Mouse (Mus musculus) small intestine, adult 2 months (tissue): ENCODE results near the gene Mau2. TPM values are rescaled to one million over a fixed set of nuclear protein-coding genes. Genes with fewer than 3 reads are reported as not detected.
"Not testable (repeated sequence)": the region's sequence is repeated elsewhere in the genome, so short reads cannot be mapped to it uniquely, and the experiment has no call there.

Experiments used
- H3K27ac ChIP-seq: fragments of 200-500 bp; 2 replicates; pipeline ENCODE4 v1.5.1; 2012; ENCODE audit warnings: low read depth, low read length, control low read depth, inconsistent platforms; ENCODE audit not compliant: insufficient read depth
- H3K27me3 ChIP-seq: fragments of 200-500 bp; 2 replicates; pipeline ENCODE4 v1.6.1; 2012; ENCODE audit warnings: mild to moderate bottlenecking, moderate library complexity, low read length, inconsistent platforms; ENCODE audit not compliant: control insufficient read depth, insufficient read depth
- H3K36me3 ChIP-seq: fragments of 200-500 bp; 2 replicates; pipeline ENCODE4 v1.6.1; 2012; ENCODE audit warnings: mild to moderate bottlenecking, low read length, control low read depth, inconsistent platforms; ENCODE audit not compliant: control insufficient read depth, insufficient read depth
- H3K4me1 ChIP-seq: fragments of 200-500 bp; 2 replicates; pipeline ENCODE4 v1.6.1; 2012; ENCODE audit warnings: low read length, inconsistent platforms, mixed read lengths; ENCODE audit not compliant: control insufficient read depth, insufficient read depth, insufficient read length
- H3K4me3 ChIP-seq: fragments of 200-500 bp; 2 replicates; pipeline ENCODE4 v1.5.1; 2012; ENCODE audit warnings: low read depth, mild to moderate bottlenecking, control low read depth, inconsistent platforms, low read length, moderate library complexity
- CTCF ChIP-seq: fragments of 200-500 bp; IDR thresholded peaks from 2 replicates; pipeline ENCODE4 v1.5.1; 2012; ENCODE audit warnings: low read depth, mild to moderate bottlenecking, control low read depth, inconsistent platforms, low read length, moderate library complexity, mixed read lengths; ENCODE audit not compliant: insufficient replicate concordance, insufficient read length; ENCODE audit errors: extremely low read depth
- POLR2A ChIP-seq: fragments of 200-500 bp; IDR thresholded peaks from 2 replicates; pipeline ENCODE4 v1.6.1; 2012; ENCODE audit warnings: low read depth, mild to moderate bottlenecking, control low read depth, inconsistent platforms, low read length, moderate library complexity
- WGBS: fragments of 180-500 bp; shearing (Covaris S2); methylation state at CpG from one replicate; pipeline ENCODE4 v1.1.7; 2018; 5-methylcytosine and 5-hydroxymethylcytosine counted together
- polyA plus RNA-seq: library from polyadenylated mRNA; depleted of rRNA; stranded (reverse); fragments of >200 nt; gene quantifications from 2 replicates; pipeline ENCODE4 v1.2.3, GENCODE M21; 2012

Mau2 gene
- polyA plus RNA-seq, 1 experiment = 107 TPM

DNA sequence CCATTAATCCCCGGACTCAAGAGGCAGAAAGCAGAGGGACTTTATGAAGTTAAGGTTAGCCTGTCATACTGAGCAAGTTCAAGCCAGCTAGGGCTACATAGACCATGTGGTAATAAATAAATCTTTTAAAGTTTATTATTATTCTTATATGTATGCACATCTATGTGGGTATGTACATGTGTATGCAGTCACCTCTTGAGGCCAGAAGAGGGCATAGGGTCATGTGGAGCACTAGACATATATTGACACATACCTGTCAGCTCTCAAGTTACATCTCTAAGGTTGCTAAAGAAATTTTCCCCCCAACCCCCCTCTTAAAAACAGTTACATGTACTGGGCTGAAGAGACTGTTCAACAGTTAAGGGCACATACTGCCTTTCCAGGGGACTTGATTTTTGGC, 29.8 kb downstream of the Mau2 start:
- H3K27me3 ChIP-seq = no peaks in the 10 kb centered on the region
- no peak overlapping the region for H3K27ac ChIP-seq
- 78% methylated on average over 1 of the region's 1 CpGs for WGBS
- TF ChIP-seq POLR2A (no peak), CTCF (no peak)
- H3K4me3 ChIP-seq = no peak overlapping the region
- H3K4me1 ChIP-seq = no peaks in the 10 kb centered on the region
- peaks cover 11% of the 10 kb centered on the region; the same call in 1 of the 2 replicates for H3K36me3 ChIP-seq

DNA sequence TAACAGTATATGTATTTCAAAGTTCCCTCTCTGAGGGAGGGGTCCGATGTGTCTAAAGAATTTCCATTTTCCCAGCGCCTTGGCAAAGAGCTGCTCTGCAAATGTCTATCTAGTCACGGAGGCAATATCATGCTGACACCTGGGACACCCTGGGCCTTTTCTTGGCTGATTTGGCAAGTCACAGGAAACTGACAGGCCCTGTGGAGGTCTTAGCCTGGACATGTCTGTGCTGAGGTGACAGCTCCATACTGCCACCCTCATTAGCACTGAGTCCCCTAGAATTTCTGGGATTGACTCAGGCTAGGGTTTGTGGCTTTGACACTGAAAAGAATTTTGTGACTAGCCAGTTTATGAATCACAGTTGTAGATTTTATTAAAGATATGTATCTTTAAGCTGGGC, 30.2 kb downstream of the Mau2 start:
- Histone ChIP-seq H3K4me3 (no peak overlapping the region), H3K36me3 (peaks cover 7% of the 10 kb centered on the region; the same call in 1 of the 2 replicates), H3K27ac (no peak overlapping the region), H3K27me3 (no peaks in the 10 kb centered on the region), H3K4me1 (no peaks in the 10 kb centered on the region)
- TF ChIP-seq POLR2A = no peak
- no peak for TF ChIP-seq CTCF
- 64% methylated on average over 3 of the region's 3 CpGs for WGBS

DNA sequence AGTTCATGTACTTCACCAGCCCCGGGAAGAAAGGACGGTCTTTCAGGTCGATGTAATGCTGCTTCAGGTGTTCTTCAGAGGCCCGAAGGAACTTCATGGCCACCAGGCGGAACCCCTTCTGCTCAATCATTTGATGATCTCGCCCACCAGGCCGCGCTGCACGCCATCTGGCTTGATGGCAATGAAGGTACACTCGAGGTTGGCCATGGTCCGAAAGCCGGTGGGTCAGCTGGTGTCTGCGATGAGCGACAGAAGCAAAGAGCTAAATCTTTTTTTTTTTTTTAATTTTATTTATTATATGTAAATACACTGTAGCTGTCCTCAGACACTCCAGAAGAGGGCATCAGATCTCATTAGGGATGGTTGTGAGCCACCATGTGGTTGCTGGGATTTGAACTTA, 31.7 kb downstream of the Mau2 start:
- not testable (repeated sequence) for H3K27me3 ChIP-seq, H3K27ac ChIP-seq, H3K36me3 ChIP-seq, H3K4me3 ChIP-seq, H3K4me1 ChIP-seq
- 90% methylated on average over 14 of the region's 14 CpGs for WGBS

DNA sequence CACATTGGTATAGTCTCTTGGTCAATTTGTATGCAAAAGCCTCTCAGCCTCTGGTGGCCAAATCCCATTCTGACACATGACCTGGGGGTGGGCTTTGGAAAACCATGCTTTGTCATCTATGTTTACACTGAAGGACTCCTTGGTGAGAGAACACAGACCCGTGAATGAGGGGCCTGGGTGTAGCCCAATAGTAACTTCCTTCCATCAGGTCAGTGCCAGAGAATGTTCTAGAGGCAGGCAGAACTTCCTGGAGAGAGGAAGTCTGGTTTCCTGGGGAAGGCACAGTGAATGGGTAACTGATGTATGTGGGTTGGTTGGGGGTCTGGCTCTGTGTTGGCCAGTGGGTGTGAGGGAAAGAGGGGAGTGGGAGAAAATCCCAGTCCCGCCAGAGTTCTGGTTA, 37.4 kb downstream of the Mau2 start:
- no peak for TF ChIP-seq CTCF
- TF ChIP-seq POLR2A = no peak
- H3K4me1 ChIP-seq = peaks cover 12% of the 10 kb centered on the region
- H3K4me3 ChIP-seq = no peak overlapping the region
- no peaks in the 10 kb centered on the region for H3K27me3 ChIP-seq
- WGBS = 50% methylated on average over 2 of the region's 2 CpGs
- H3K36me3 ChIP-seq = no peaks in the 10 kb centered on the region
- no peak overlapping the region for H3K27ac ChIP-seq

DNA sequence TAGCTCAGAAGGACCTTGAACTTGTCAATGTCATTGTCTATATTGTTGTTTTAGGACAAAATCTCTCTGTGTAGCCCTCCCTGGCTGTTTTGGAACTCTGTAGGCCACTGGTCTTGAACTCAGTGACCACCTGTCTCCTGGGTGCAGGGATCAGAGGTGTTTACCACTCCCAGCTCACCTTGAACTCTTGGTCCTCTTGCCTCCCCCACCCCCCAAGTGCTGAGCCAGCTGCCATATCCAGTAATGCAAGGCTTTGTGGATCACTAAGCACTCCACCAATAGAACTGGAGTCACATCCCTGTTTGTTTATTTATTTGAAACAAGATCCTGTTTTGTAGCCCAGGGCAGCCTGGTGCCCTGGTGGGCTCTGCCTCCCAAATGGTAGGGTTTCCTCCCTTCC, 38.2 kb downstream of the Mau2 start:
- Histone ChIP-seq H3K27me3 (no peaks in the 10 kb centered on the region), H3K27ac (no peak overlapping the region), H3K36me3 (no peaks in the 10 kb centered on the region), H3K4me1 (peaks cover 12% of the 10 kb centered on the region), H3K4me3 (no peak overlapping the region)
- TF ChIP-seq CTCF = no peak
- no peak for TF ChIP-seq POLR2A

DNA sequence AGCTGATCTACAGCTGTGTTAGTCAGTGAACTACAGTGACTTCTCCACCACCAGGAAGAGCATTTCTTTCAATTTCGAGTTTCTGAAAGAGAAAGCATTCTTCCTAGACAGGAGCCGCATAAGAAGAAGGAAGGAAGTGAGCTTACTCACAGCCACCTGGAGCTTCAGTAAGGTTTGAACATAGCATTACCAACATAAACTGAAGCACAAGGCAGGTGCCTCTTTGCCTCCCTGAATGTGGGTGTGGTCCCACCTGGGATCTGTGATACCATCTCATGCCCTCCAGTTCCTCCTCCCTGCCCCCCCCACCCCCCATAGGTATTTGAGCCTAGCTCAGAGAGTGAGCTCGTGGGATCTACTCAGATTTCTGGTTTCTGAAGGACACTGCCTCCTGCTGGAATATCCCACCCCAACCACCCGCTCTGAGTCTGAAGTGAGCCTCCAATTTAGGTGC, 39.3 kb downstream of the Mau2 start:
- Histone ChIP-seq H3K4me3 (no peak overlapping the region), H3K27ac (peak overlapping the region; percentile 59; the same call in 1 of the 2 replicates), H3K36me3 (no peaks in the 10 kb centered on the region), H3K4me1 (peaks cover 12% of the 10 kb centered on the region), H3K27me3 (no peaks in the 10 kb centered on the region)
- 31% methylated on average over 4 of the region's 4 CpGs for WGBS
- TF ChIP-seq CTCF (no peak), POLR2A (no peak)

DNA sequence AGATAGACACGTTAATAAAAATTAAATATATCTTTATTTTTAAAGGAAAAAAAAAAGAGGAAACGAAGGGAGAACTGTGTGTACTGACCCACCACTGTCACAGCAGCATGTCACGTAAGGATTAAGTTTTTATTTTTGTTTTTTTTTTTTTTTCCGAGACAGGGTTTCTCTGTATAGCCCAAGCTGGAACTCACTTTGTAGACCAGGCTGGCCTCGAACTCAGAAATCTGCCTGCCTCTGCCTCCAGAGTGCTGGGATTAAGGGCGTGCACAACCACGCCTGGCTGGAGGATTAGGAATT, 40.7 kb downstream of the Mau2 start:
- H3K4me3 ChIP-seq, H3K27me3 ChIP-seq, H3K36me3 ChIP-seq: not testable (repeated sequence)
- Histone ChIP-seq H3K4me1 (peaks cover 12% of the 10 kb centered on the region), H3K27ac (peak overlapping the region; percentile 37; the same call in 1 of the 2 replicates)
- WGBS = 28% methylated on average over 7 of the region's 7 CpGs

DNA sequence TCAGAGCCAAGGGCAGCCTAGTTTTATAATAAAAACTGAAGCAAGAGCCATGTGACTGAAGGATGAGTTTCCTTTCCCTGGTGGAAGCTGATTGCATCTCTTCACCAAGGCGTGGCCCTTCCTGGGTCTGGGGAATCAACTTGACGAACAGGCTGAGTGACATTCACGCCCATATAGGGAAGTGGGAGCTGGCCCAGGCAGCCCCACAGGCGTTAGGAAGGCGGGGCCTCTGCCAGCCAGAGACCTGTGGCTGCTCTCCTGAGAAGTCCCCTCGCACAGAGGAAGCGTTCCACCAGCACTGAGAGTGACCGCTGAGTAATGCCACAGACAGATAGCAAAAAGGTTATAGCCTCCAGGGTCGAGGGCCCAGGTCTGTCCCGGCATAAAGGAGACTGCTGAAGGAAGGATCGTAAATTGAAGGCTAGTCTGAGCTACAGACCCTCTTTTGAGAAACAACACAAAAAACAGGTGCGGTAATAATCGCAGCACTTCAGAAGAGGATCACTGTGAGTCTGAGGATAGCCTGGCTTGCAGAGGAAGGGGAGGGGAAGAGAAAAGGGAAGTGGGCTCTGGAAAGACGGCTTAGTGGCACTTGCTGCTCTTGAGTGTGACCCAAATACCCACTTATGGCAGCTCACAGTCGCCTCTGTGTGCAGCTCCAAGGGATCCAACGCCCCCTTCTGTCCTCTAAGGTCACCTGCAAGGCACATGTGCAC, 41.2 kb downstream of the Mau2 start:
- Histone ChIP-seq H3K4me3 (peak overlapping the region; percentile 47), H3K27ac (peak overlapping the region; percentile 88), H3K4me1 (peaks cover 12% of the 10 kb centered on the region), H3K27me3 (no peaks in the 10 kb centered on the region), H3K36me3 (no peaks in the 10 kb centered on the region)
- whole genome bisulfite sequencing = under 1% methylated on average over 16 of the region's 16 CpGs
- TF ChIP-seq CTCF = peak; percentile 63; the same call in 1 of the 2 replicates
- TF ChIP-seq POLR2A = peak; percentile 58; the same call in 1 of the 2 replicates
